In genomic region chr10:81285694-81286450, GRCm38 (mm10) we compare ENCODE assay signal across 8 mouse cellular contexts. TPM values are rescaled to one million over a fixed set of nuclear protein-coding genes. Genes with fewer than 3 reads are reported as not detected.
A peak's percentile ranks its signal among the peaks of the same experiment; 100 is the strongest.
DNase-seq lines count a peak whose midpoint lies in the region; ATAC-seq and TF ChIP-seq lines count a peak whose summit lies in the region.

No protein-coding gene starts in this region.

- H3K4me1 ChIP-seq in cerebellum, adult 2 months (ENCODE audit: control insufficient read depth, insufficient read depth, low read length): no peaks in the 10 kb centered on the region; the same call in 1 of the 2 replicates
- H3K4me1 ChIP-seq in forebrain, postnatal 0 days (ENCODE audit: insufficient read depth): no peaks in the 10 kb centered on the region
- 0 out of 2 replicates have a peak, but pooled peaks cover 3% of the 10 kb centered on the region for H3K4me1 ChIP-seq in hindbrain, embryonic 11.5 days (replicated peaks; ENCODE audit: control insufficient read depth, insufficient read depth, low read length)

- WGBS in cerebellum, adult 2 months: 3% methylated on average over 54 of the region's 54 CpGs
- WGBS in forebrain, postnatal 0 days: 1% methylated on average over 54 of the region's 54 CpGs
- 3% methylated on average over 54 of the region's 54 CpGs for WGBS in hindbrain, embryonic 11.5 days

- DNase-seq in NIH3T3 (ENCODE audit: low read depth): peak; percentile 82
- DNase-seq in cerebellum, adult 2 months: peak; percentile 86 to 89
- peak; percentile 94 for DNase-seq in forebrain, postnatal 0 days
- peak; percentile 97 for DNase-seq in hindbrain, embryonic 11.5 days (ENCODE audit: low spot score)
- peak; percentile 81 to 84 for DNase-seq in layer of hippocampus, postnatal 14 days (ENCODE audit: low spot score in 2 of 2)
- peak; percentile 94 to 95 for DNase-seq in lung, postnatal 4 days
- peak; percentile 94 for DNase-seq in retina, postnatal 1 day
- peak; percentile 97 for DNase-seq in thymus, postnatal 4 days

- no peak for TF ChIP-seq CTCF in cerebellum, adult 2 months (IDR thresholded peaks at IDR 0.05; ENCODE audit: borderline replicate concordance, insufficient read depth, low read depth, low read length)
- TF ChIP-seq CTCF in forebrain, postnatal 0 days (IDR thresholded peaks at IDR 0.05; ENCODE audit: low read depth): peak; percentile 10; the same call in 1 of the 2 replicates

- H3K4me2 ChIP-seq in forebrain, postnatal 0 days (ENCODE audit: low read depth): peak overlapping the region; percentile 82
- peak overlapping the region; percentile 74 for H3K4me2 ChIP-seq in hindbrain, embryonic 11.5 days (replicated peaks; ENCODE audit: low read depth, low read length)

- H3K27me3 ChIP-seq in cerebellum, adult 2 months (ENCODE audit: control insufficient read depth, insufficient read depth, low read length): no peaks in the 10 kb centered on the region
- H3K27me3 ChIP-seq in forebrain, postnatal 0 days (ENCODE audit: insufficient read depth, low read length): no peaks in the 10 kb centered on the region
- H3K27me3 ChIP-seq in hindbrain, embryonic 11.5 days (ENCODE audit: control insufficient read depth, insufficient read depth, low read length): peaks cover 34% of the 10 kb centered on the region

- no peaks in the 10 kb centered on the region for H3K36me3 ChIP-seq in forebrain, postnatal 0 days (ENCODE audit: insufficient read depth)
- no peaks in the 10 kb centered on the region for H3K36me3 ChIP-seq in hindbrain, embryonic 11.5 days (ENCODE audit: control insufficient read depth, insufficient read depth, low read length)

- no peak overlapping the region for H3K27ac ChIP-seq in cerebellum, adult 2 months (ENCODE audit: insufficient read depth, low read length)
- no peak overlapping the region for H3K27ac ChIP-seq in forebrain, postnatal 0 days (ENCODE audit: low read depth, low read length)
- no peak overlapping the region for H3K27ac ChIP-seq in hindbrain, embryonic 11.5 days (ENCODE audit: low read depth, low read length)

- ATAC-seq in forebrain, postnatal 0 days: peak; percentile 89
- peak; percentile 66 for ATAC-seq in hindbrain, embryonic 11.5 days (ENCODE audit: low FRiP score)

- TF ChIP-seq POLR2A in cerebellum, adult 2 months (IDR thresholded peaks at IDR 0.05; ENCODE audit: borderline replicate concordance, insufficient read depth, low read length): no peak

- H3K4me3 ChIP-seq in cerebellum, adult 2 months (replicated peaks; ENCODE audit: insufficient read depth, low read depth, low read length): peak overlapping the region; percentile 12
- H3K4me3 ChIP-seq in forebrain, postnatal 0 days (ENCODE audit: low read depth, low read length): peak overlapping the region; percentile 52
- H3K4me3 ChIP-seq in hindbrain, embryonic 11.5 days (ENCODE audit: low read depth, low read length): peak overlapping the region; percentile 40

- no peaks in the 10 kb centered on the region for H3K9me3 ChIP-seq in forebrain, postnatal 0 days (ENCODE audit: low read length)
- no peaks in the 10 kb centered on the region for H3K9me3 ChIP-seq in hindbrain, embryonic 11.5 days (ENCODE audit: control insufficient read depth, low read length)

- H3K9ac ChIP-seq in forebrain, postnatal 0 days: peak overlapping the region; percentile 54
- peak overlapping the region; percentile 58 for H3K9ac ChIP-seq in hindbrain, embryonic 11.5 days (ENCODE audit: low read depth, low read length)

RNA-seq across cellular contexts. Expression of gene Tjp3, which starts 5.5 kb away (rescaled TPM):
- polyA plus RNA-seq in cerebellum, adult 2 months (2012; rRNA removed): 0.51 and 1.2 TPM in 2 replicates
- total RNA-seq in forebrain, postnatal 0 days (2014; rRNA removed): 6.3 and 8.5 TPM in 2 replicates
- 5.7 and 6.4 TPM in 2 replicates for polyA plus RNA-seq in forebrain, postnatal 0 days (2015; fragmentation: Nextera tagmentation; extraction: Ambion mirVana)
- 3.8 and 3.9 TPM in 2 replicates for polyA plus RNA-seq in hindbrain, embryonic 11.5 days (2014; fragmentation: Nextera tagmentation; extraction: Ambion mirVana)
- 1 to 10 TPM; 1.6 to 2.5 TPM for total RNA-seq in layer of hippocampus, postnatal 14 days (2021)

RNA-seq across cellular contexts. Expression of gene Pip5k1c, which starts 6.9 kb away (rescaled TPM):
- polyA plus RNA-seq in cerebellum, adult 2 months (2012; rRNA removed): 288 and 314 TPM in 2 replicates
- total RNA-seq in forebrain, postnatal 0 days (2014; rRNA removed): 189 and 229 TPM in 2 replicates
- polyA plus RNA-seq in forebrain, postnatal 0 days (2015; fragmentation: Nextera tagmentation; extraction: Ambion mirVana): 110 and 130 TPM in 2 replicates
- polyA plus RNA-seq in hindbrain, embryonic 11.5 days (2014; fragmentation: Nextera tagmentation; extraction: Ambion mirVana): 46.3 and 47.0 TPM in 2 replicates
- total RNA-seq in layer of hippocampus, postnatal 14 days (2021): 100 to 1,000 TPM; 330 to 352 TPM

RNA-seq across cellular contexts. Expression of gene Apba3, which starts 19.1 kb away (rescaled TPM):
- 61.8 and 63.9 TPM in 2 replicates for polyA plus RNA-seq in cerebellum, adult 2 months (2012; rRNA removed)
- 43.3 and 44.6 TPM in 2 replicates for total RNA-seq in forebrain, postnatal 0 days (2014; rRNA removed)
- polyA plus RNA-seq in forebrain, postnatal 0 days (2015; fragmentation: Nextera tagmentation; extraction: Ambion mirVana): 22.8 and 24.8 TPM in 2 replicates
- 32.1 and 33.5 TPM in 2 replicates for polyA plus RNA-seq in hindbrain, embryonic 11.5 days (2014; fragmentation: Nextera tagmentation; extraction: Ambion mirVana)
- total RNA-seq in layer of hippocampus, postnatal 14 days (2021): 10 to 100 TPM; 39.9 to 41.8 TPM

RNA-seq across cellular contexts. Expression of gene Mrpl54, which starts 19.1 kb away (rescaled TPM):
- 81.4 and 84.9 TPM in 2 replicates for polyA plus RNA-seq in cerebellum, adult 2 months (2012; rRNA removed)
- total RNA-seq in forebrain, postnatal 0 days (2014; rRNA removed): 90.2 and 94.9 TPM in 2 replicates
- polyA plus RNA-seq in forebrain, postnatal 0 days (2015; fragmentation: Nextera tagmentation; extraction: Ambion mirVana): 134 and 148 TPM in 2 replicates
- polyA plus RNA-seq in hindbrain, embryonic 11.5 days (2014; fragmentation: Nextera tagmentation; extraction: Ambion mirVana): 179 and 182 TPM in 2 replicates
- 10 to 100 TPM; 36.5 to 50.4 TPM for total RNA-seq in layer of hippocampus, postnatal 14 days (2021)

RNA-seq across cellular contexts. Expression of gene Matk, which starts 33.1 kb away (rescaled TPM):
- 124 and 141 TPM in 2 replicates for polyA plus RNA-seq in cerebellum, adult 2 months (2012; rRNA removed)
- total RNA-seq in forebrain, postnatal 0 days (2014; rRNA removed): 87.3 and 113 TPM in 2 replicates
- polyA plus RNA-seq in forebrain, postnatal 0 days (2015; fragmentation: Nextera tagmentation; extraction: Ambion mirVana): 66.4 and 79.4 TPM in 2 replicates
- 3.1 and 3.3 TPM in 2 replicates for polyA plus RNA-seq in hindbrain, embryonic 11.5 days (2014; fragmentation: Nextera tagmentation; extraction: Ambion mirVana)
- 100 to 1,000 TPM; 246 to 268 TPM for total RNA-seq in layer of hippocampus, postnatal 14 days (2021)
